Mouse (Mus musculus) midbrain, embryonic 16.5 days (tissue): ENCODE data around the gene Gm49721. TPM values are rescaled to one million over a fixed set of nuclear protein-coding genes. Genes with fewer than 3 reads are reported as not detected.
"Not testable (repeated sequence)": the region's sequence is repeated elsewhere in the genome, so short reads cannot be mapped to it uniquely, and the experiment has no call there.

Experiments
- ATAC-seq: fragments of 200-750 bp; cut with Nextera tagmentation; 2 replicates; pipeline ENCODE4 v1.8.0; 2017; ENCODE audit warnings: moderate TSS enrichment
- H3K27ac ChIP-seq: fragments of 300-500 bp; sonication (generic); 2 replicates; pipeline ENCODE4 v1.5.1; 2014; ENCODE audit warnings: mild to moderate bottlenecking, low read length, mixed read lengths
- H3K27me3 ChIP-seq: fragments of 300-500 bp; sonication (generic); 2 replicates; pipeline ENCODE4 v1.6.1; 2014; ENCODE audit warnings: low read depth, low read length, mixed read lengths; ENCODE audit not compliant: control insufficient read depth, insufficient read depth
- H3K36me3 ChIP-seq: fragments of 300-500 bp; sonication (generic); 2 replicates; pipeline ENCODE4 v1.6.1; 2014; ENCODE audit warnings: mild to moderate bottlenecking, low read length, moderate library complexity, mixed read lengths; ENCODE audit not compliant: control insufficient read depth, insufficient read depth
- H3K4me1 ChIP-seq: fragments of 300-500 bp; sonication (generic); 2 replicates; pipeline ENCODE4 v1.6.1; 2014; ENCODE audit warnings: mild to moderate bottlenecking, low read length, mixed read lengths; ENCODE audit not compliant: control insufficient read depth, insufficient read depth
- H3K4me2 ChIP-seq: fragments of 300-500 bp; sonication (generic); 2 replicates; pipeline ENCODE4 v1.6.1; 2014; ENCODE audit warnings: mild to moderate bottlenecking, low read length, mixed read lengths
- H3K4me3 ChIP-seq: fragments of 300-500 bp; sonication (generic); 2 replicates; pipeline ENCODE4 v1.5.1; 2014; ENCODE audit warnings: low read depth, mild to moderate bottlenecking, low read length, moderate library complexity, mixed read lengths
- H3K9ac ChIP-seq: fragments of 300-500 bp; sonication (generic); 2 replicates; pipeline ENCODE4 v1.6.1; 2014; ENCODE audit warnings: low read depth, low read length, mixed read lengths
- H3K9me3 ChIP-seq: fragments of 300-500 bp; sonication (generic); replicated peaks from 2 replicates; pipeline ENCODE4 v1.6.1; 2014; ENCODE audit warnings: mild to moderate bottlenecking, low read length, mixed read lengths; ENCODE audit not compliant: control insufficient read depth, poor library complexity, severe bottlenecking
- WGBS: fragments of 180-500 bp; shearing (Covaris S2); extraction: QIAGEN DNeasy Blood & Tissue Kit; methylation state at CpG from one replicate; pipeline ENCODE4 v1.1.7; 2014; 5-methylcytosine and 5-hydroxymethylcytosine counted together
- polyA plus RNA-seq: library from polyadenylated mRNA; unstranded; fragments of >200 nt; fragmentation: Nextera tagmentation; extraction: Ambion mirVana; gene quantifications from 2 replicates; pipeline ENCODE4 v1.2.1, GENCODE M21; 2015

The Gm49721 gene
- polyA plus RNA-seq, 1 experiment from 2014 or later: 0.44 TPM

- Histone ChIP-seq H3K4me2 (peak overlapping the region; percentile 48), H3K4me3 (peak overlapping the region; percentile 46), H3K9ac (peak overlapping the region; percentile 56; the same call in 1 of the 2 replicates)
- not testable (repeated sequence) for H3K36me3 ChIP-seq, H3K9me3 ChIP-seq, H3K27me3 ChIP-seq, H3K4me1 ChIP-seq, ATAC-seq, H3K27ac ChIP-seq
- 0% methylated on average over 11 of the region's 12 CpGs for WGBS
Measured at GRCm38 (mm10) chr17:6960349-6960748, 18.4 kb upstream of the Gm49721 start.

GRCm38 (mm10) chr17:6960776-6961175, 17.9 kb upstream of the Gm49721 start, which contains the start of gene Tagap1:
Gene Tagap1 (minus strand): TSS chr17:6961156.
- H3K27ac ChIP-seq, H3K4me1 ChIP-seq, H3K27me3 ChIP-seq, H3K9me3 ChIP-seq, ATAC-seq, H3K36me3 ChIP-seq: not testable (repeated sequence)
- Histone ChIP-seq H3K4me2 (peak within 1 kb of the TSS; percentile 48), H3K9ac (peak within 1 kb of the TSS; percentile 56), H3K4me3 (peak within 1 kb of the TSS; percentile 46)
- WGBS: under 1% methylated on average over 29 of the region's 51 CpGs

- H3K4me1 ChIP-seq, H3K9me3 ChIP-seq, H3K36me3 ChIP-seq, H3K9ac ChIP-seq, H3K27me3 ChIP-seq, H3K27ac ChIP-seq: not testable (repeated sequence)
- peak overlapping the region; percentile 45 for H3K4me2 ChIP-seq
- H3K4me3 ChIP-seq: peak overlapping the region; percentile 23; the same call in 1 of the 2 replicates
- peak; percentile 97 for ATAC-seq
- 0% methylated on average over 14 of the region's 48 CpGs for WGBS
Measured at GRCm38 (mm10) chr17:6961181-6962000, 17.3 kb upstream of the Gm49721 start.

- H3K4me1 ChIP-seq, H3K27ac ChIP-seq, H3K9ac ChIP-seq, H3K4me2 ChIP-seq, H3K27me3 ChIP-seq, ATAC-seq, H3K4me3 ChIP-seq, H3K9me3 ChIP-seq, H3K36me3 ChIP-seq: not testable (repeated sequence)
- WGBS: 85% methylated on average over 3 of the region's 6 CpGs
Measured at GRCm38 (mm10) chr17:6962339-6962738, 16.4 kb upstream of the Gm49721 start.

GRCm38 (mm10) chr17:6962936-6963335, 15.8 kb upstream of the Gm49721 start:
- H3K9ac ChIP-seq, H3K27me3 ChIP-seq, ATAC-seq, H3K9me3 ChIP-seq, H3K4me1 ChIP-seq, H3K36me3 ChIP-seq, H3K4me2 ChIP-seq, H3K27ac ChIP-seq, H3K4me3 ChIP-seq: not testable (repeated sequence)
- WGBS: 68% methylated on average over 4 of the region's 4 CpGs

- not testable (repeated sequence) for H3K4me3 ChIP-seq, ATAC-seq, H3K4me1 ChIP-seq, H3K9me3 ChIP-seq, H3K9ac ChIP-seq, H3K27ac ChIP-seq, H3K4me2 ChIP-seq, H3K36me3 ChIP-seq, H3K27me3 ChIP-seq
- WGBS: 14% methylated on average over 5 of the region's 6 CpGs
Measured at GRCm38 (mm10) chr17:6965364-6965763, 13.3 kb upstream of the Gm49721 start.

GRCm38 (mm10) chr17:6967673-6968072, 11.0 kb upstream of the Gm49721 start:
- H3K4me1 ChIP-seq, H3K36me3 ChIP-seq, H3K9ac ChIP-seq, H3K27me3 ChIP-seq, H3K4me2 ChIP-seq, H3K4me3 ChIP-seq, H3K9me3 ChIP-seq, H3K27ac ChIP-seq, ATAC-seq: not testable (repeated sequence)
- WGBS: no CpG with 5 or more reads among the region's 1 CpGs

- not testable (repeated sequence) for H3K9ac ChIP-seq, H3K4me3 ChIP-seq, H3K4me2 ChIP-seq, H3K4me1 ChIP-seq, ATAC-seq, H3K27ac ChIP-seq, H3K9me3 ChIP-seq, H3K36me3 ChIP-seq, H3K27me3 ChIP-seq
- WGBS: no CpG with 5 or more reads among the region's 8 CpGs
Measured at GRCm38 (mm10) chr17:6970334-6970733, 8.4 kb upstream of the Gm49721 start, which contains the start of gene Rnaset2b. Gene Rnaset2b (plus strand): TSS chr17:6970634.

GRCm38 (mm10) chr17:6971238-6971637, 7.5 kb upstream of the Gm49721 start:
- H3K9me3 ChIP-seq, H3K4me3 ChIP-seq, H3K27ac ChIP-seq, ATAC-seq, H3K27me3 ChIP-seq, H3K9ac ChIP-seq, H3K4me1 ChIP-seq, H3K36me3 ChIP-seq, H3K4me2 ChIP-seq: not testable (repeated sequence)
- 87% methylated on average over 8 of the region's 8 CpGs for WGBS
